Mouse (Mus musculus) stomach, postnatal 0 days (tissue): ENCODE measurements around the gene Ear6.

ENCODE experiments used
- CTCF ChIP-seq: IDR thresholded peaks from 2 replicates; pipeline ENCODE4 v1.5.1; 2016; ENCODE audit warnings: antibody characterized with exemption, low read depth, mild to moderate bottlenecking, moderate library complexity
- EP300 ChIP-seq: optimal IDR thresholded peaks from 2 replicates; pipeline ENCODE3; 2016; ENCODE audit warnings: antibody characterized with exemption

DNA sequence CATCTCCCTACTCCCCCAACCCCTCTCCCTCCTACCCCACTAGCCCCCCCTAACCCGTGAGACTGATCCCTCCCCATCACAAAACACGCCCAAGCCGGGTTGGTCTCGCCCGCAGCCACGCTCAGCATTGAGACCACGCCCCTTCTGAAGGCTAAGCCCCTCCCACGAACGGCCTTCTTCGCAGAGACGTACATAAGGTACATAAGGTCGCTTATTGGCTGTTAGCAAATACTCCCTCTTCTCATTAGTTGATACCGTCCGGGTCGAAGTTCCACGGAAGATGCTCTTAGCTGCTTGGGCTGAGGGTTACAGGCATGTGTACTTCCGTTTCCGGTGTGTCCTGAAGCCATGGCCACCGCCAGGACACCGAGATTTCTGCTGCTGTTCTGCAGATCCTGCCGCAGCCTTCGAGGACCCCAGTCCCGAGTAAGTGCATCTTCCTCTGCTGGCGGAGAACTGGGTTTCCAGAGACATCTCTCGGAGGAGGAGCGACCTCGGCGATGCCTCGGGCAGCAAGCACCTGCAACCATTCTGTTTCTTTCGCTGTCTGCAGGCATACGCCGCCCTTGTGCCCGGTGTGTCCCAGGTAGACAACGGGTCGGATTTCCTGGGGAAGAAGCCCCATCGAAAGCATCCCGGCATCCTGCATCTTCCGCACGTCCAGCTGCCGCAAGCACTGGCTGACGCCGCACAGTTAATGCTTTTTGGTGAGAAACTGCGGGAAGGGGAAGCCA, 31.3 kb downstream of the Ear6 start, which contains the start of gene Mettl17:
- no peak; the same call in 1 of the 2 replicates for TF ChIP-seq CTCF
- no peak for TF ChIP-seq EP300
